Mouse (Mus musculus): ENCODE measurements around the gene Ap1s1. TPM values are rescaled to one million over a fixed set of nuclear protein-coding genes. Genes with fewer than 3 reads are reported as not detected.

The Ap1s1 gene
- polyA plus RNA-seq, 1 experiment from 2014 or later = 193 TPM

DNA sequence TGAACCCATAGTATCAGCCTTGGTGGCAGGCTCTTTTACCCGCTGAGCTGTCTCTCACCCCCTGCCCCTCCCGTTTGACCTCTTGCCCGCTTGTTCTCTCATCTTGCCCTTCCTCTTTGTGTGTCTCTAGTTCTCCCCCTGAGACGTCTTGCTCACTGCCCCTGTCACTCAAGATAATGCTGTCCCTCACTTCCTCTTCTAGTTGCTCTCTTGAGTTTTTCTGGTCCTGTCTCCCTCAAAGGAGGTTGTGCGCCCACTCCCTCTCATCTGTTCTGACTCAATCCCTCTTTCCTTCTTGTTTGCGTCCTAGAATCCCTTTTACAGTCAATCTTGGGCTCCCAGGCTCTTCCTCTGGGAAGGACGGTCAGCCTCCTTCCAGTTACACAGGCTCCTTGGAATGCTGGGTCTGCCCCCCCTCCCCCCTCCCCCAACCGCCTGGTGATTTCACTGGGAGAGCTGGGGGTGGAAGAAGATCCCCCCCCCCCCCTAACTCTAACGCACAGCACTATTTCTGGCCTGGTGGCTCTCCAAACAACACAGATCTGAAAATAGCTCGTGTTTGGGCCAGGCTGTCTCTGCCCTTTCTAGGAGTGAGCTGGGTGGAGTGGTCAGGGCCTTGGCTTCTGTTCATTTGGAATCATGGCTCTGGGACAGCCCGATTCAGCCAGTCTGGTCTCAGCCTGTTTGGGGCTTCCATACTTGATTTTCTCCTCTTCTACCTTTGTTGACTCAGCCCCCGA, 30.4 kb upstream of the Ap1s1 start:
- no peak overlapping the region for H3K4me2 ChIP-seq (replicated peaks)
- H3K36me3 ChIP-seq = no peaks in the 10 kb centered on the region
- H3K9me3 ChIP-seq = no peaks in the 10 kb centered on the region
- H3K4me1 ChIP-seq = 0 out of 2 replicates have a peak, but pooled peaks cover 6% of the 10 kb centered on the region
- no peak overlapping the region for H3K4me3 ChIP-seq
- H3K27ac ChIP-seq = no peak overlapping the region
- H3K9ac ChIP-seq = no peak overlapping the region
- no peaks in the 10 kb centered on the region for H3K27me3 ChIP-seq (replicated peaks)
- WGBS = 54% methylated on average over 12 of the region's 12 CpGs
- no peak for ATAC-seq (ENCODE audit: low FRiP score, low read depth)

DNA sequence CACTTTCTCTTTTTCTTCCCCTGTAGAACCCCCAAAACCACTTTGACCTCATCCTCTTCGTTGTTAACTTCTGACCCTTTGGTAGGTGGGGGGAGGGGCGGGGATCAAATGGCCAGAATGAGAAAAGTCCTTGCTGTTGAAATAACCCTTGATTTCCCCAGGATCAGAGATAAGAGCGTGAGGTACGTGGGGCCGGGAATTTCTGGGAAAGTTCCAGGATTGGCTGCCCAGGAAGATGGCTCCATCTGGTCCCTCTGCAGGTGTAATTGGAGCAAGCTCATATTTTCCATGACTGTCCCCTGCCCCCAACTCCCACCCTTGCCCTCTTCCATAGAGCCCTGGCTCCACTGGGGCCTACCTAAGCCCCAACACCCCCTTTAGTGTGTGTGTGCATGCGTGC, 29.8 kb upstream of the Ap1s1 start:
- Histone ChIP-seq H3K9me3 (no peaks in the 10 kb centered on the region), H3K27ac (no peak overlapping the region), H3K4me3 (no peak overlapping the region), H3K4me2 (replicated peaks) (no peak overlapping the region), H3K36me3 (no peaks in the 10 kb centered on the region), H3K27me3 (replicated peaks) (no peaks in the 10 kb centered on the region), H3K4me1 (0 out of 2 replicates have a peak, but pooled peaks cover 6% of the 10 kb centered on the region), H3K9ac (no peak overlapping the region)
- no peak for ATAC-seq (ENCODE audit: low FRiP score, low read depth)
- 77% methylated on average over 6 of the region's 6 CpGs for WGBS

DNA sequence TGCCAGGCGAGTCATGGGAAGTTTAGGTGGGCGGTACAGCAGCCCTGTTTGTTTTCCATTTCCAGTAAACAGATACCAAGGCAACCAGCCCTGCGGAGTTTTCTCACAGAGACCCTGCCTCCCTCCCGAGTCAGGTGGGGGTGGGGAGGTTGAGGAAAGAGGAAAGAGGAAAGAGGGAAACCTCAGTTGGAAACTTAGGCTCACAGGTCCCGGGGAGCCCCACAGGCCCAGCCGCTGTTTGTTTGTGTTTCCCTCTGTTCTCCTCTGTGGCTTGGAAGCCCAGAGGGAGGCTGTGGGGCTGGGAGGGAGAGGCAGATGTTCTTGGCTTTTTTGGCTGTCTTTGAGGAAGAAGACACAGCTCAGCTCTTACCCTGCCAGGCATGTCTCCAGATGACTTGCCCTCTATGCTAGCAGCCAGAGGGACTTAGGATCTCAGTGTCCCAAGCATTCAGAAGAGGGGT, 28.3 kb upstream of the Ap1s1 start:
- H3K4me3 ChIP-seq = no peak overlapping the region
- whole genome bisulfite sequencing = 47% methylated on average over 6 of the region's 6 CpGs
- H3K27ac ChIP-seq = no peak overlapping the region
- ATAC-seq (ENCODE audit: low FRiP score, low read depth) = no peak
- H3K9me3 ChIP-seq = no peaks in the 10 kb centered on the region
- no peak overlapping the region for H3K4me2 ChIP-seq (replicated peaks)
- H3K36me3 ChIP-seq = no peaks in the 10 kb centered on the region
- H3K9ac ChIP-seq = no peak overlapping the region
- 0 out of 2 replicates have a peak, but pooled peaks cover 6% of the 10 kb centered on the region for H3K4me1 ChIP-seq
- no peaks in the 10 kb centered on the region for H3K27me3 ChIP-seq (replicated peaks)

DNA sequence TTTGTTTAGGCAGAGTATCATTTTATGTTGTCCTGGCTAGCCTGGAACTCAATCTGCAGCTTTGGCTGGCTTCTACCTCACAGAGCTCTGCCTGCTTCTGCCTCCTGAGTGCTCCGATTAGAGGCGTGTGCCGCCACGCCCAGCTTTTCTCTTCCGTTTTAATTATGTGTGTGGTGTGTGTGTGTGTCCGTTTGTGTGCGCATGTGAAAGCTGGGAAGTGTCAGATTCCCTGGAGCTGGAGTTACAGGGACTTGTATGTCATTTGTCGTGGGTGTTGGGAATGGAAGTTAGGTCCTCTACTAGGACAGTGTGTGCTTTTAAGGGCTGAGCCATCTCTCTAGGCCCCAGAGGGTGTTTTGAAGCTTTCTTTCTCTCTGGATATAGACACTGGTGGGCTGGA, 27.2 kb upstream of the Ap1s1 start:
- Histone ChIP-seq H3K4me1 (0 out of 2 replicates have a peak, but pooled peaks cover 6% of the 10 kb centered on the region), H3K27me3 (replicated peaks) (no peaks in the 10 kb centered on the region), H3K27ac (no peak overlapping the region), H3K9ac (no peak overlapping the region), H3K9me3 (no peaks in the 10 kb centered on the region), H3K36me3 (no peaks in the 10 kb centered on the region), H3K4me2 (replicated peaks) (no peak overlapping the region), H3K4me3 (no peak overlapping the region)
- no peak for ATAC-seq (ENCODE audit: low FRiP score, low read depth)
- 94% methylated on average over 8 of the region's 8 CpGs for WGBS

DNA sequence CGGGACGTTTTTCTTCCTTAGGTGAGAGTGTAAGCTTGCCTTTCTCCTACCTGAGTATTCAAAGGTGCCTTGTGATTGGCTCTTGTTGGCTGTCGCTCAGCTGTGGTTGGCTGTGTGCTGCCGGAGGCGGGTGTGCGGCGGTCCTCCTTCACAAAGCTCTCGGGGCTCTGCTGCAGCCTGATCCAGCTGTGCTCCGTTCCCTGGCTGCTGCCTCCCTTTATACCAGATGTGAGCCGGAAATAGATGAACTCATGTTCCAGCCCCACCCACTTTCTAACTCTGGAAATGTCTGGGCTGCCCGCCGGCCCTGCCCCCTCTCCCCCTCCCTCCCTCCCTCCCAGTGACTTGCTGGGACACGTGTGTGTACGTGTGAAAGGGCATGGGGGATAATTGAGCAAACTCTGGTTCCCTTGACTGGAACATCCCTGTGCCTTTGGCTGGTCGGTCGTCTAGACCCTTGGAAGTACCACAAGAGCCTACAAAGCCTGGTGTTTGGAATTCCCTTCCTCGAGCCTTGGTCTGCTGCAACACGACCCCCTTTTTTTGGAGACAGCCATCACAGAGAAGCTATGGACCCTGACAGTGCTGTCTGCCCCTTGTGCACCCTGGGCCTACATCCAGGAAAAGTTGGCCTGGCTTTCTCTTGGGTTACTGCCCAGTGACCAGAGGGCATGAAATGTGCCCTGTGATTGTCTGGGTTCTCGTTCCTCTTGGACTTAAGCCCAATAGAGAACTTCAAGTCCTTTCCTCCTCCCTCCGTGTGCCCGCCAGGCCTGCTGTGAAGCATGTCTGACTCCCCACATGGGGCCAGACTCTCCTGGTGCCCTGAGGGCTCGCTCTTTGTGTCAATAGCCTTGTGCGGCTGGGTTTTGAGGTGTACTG, 26.4 kb upstream of the Ap1s1 start, which contains the start of gene Serpine1:
Gene Serpine1, minus strand, starts transcription at position 190 of the 882 bp plus-strand sequence.
- Histone ChIP-seq H3K4me3 (peak within 1 kb of the TSS; percentile 18; the same call in 1 of the 2 replicates), H3K4me1 (0 out of 2 replicates have a peak, but pooled peaks cover 6% of the 10 kb centered on the region), H3K9ac (peak within 1 kb of the TSS; percentile 33; the same call in 1 of the 2 replicates), H3K27ac (no peak within 1 kb of the TSS), H3K4me2 (replicated peaks) (peak within 1 kb of the TSS; percentile 51), H3K9me3 (no peaks in the 10 kb centered on the region), H3K27me3 (replicated peaks) (no peaks in the 10 kb centered on the region), H3K36me3 (no peaks in the 10 kb centered on the region)
- 23% methylated on average over 23 of the region's 23 CpGs for WGBS
- 0 out of 2 replicates have a peak, but pooled peaks have one; percentile 48 for ATAC-seq (ENCODE audit: low FRiP score, low read depth)

DNA sequence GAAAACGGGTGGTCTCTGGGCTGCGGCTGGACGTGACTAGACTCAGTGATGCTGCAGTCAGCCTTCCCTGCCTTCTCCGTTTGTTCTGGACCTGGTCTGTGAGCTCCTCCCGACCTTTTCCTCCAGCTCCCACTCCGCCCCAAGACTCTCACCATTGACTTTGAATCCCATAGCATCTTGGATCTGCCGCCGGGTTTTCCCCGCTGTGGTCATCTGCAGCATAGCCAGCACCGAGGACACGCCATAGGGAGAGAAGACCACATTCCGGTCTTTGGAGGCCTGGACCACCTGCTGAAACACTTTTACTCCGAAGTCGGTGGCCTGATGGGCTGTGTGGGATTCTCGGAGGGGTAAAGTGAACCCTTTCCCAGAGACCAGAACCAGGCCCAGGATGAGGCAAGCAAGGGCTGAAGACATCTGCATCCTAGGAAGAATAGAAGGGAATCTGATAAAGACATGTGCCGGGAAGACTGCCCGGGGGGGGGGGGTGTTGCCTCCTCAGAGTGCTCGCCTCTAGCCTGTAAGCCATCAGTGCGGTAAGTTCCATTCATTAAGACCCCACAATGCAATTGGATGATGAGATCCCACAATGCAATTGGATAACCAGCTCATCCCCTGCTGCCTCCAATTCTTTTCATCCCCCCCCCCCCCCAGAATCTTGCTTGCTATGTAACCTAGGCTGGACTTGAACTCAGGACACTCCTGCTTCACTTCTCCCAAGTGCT, 25.1 kb upstream of the Ap1s1 start:
- H3K9me3 ChIP-seq = no peaks in the 10 kb centered on the region
- no peak overlapping the region for H3K4me2 ChIP-seq (replicated peaks)
- WGBS = 88% methylated on average over 19 of the region's 19 CpGs
- H3K27ac ChIP-seq = no peak overlapping the region
- H3K4me3 ChIP-seq = no peak overlapping the region
- no peaks in the 10 kb centered on the region for H3K36me3 ChIP-seq
- no peaks in the 10 kb centered on the region for H3K27me3 ChIP-seq (replicated peaks)
- no peak for ATAC-seq (ENCODE audit: low FRiP score, low read depth)
- 0 out of 2 replicates have a peak, but pooled peaks cover 6% of the 10 kb centered on the region for H3K4me1 ChIP-seq
- H3K9ac ChIP-seq = no peak overlapping the region

DNA sequence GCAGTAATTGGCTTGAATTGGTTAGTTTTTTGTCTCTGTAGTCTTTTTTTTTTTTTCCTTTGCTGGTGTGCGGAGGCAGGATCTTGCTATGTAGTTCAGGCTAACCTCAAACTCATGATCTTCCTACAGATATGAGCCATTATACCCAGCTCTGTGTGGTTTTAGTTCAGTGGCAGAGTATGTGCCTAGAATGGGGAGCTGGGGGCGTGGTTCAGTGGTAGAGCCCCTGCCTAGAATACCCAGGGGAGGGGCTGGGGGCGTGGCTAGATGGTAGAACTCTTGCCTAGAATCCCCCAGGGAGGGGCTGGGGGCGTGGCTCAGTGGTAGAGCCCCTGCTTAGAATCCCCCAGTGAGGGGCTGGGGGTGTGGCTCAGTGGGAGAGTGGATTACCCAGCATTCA, 22.8 kb upstream of the Ap1s1 start:
- Histone ChIP-seq H3K36me3 (no peaks in the 10 kb centered on the region), H3K9ac (no peak overlapping the region), H3K4me1 (0 out of 2 replicates have a peak, but pooled peaks cover 6% of the 10 kb centered on the region), H3K9me3 (no peaks in the 10 kb centered on the region), H3K27me3 (replicated peaks) (no peaks in the 10 kb centered on the region), H3K27ac (no peak overlapping the region), H3K4me3 (no peak overlapping the region), H3K4me2 (replicated peaks) (no peak overlapping the region)
- WGBS = 71% methylated on average over 4 of the region's 4 CpGs
- no peak for ATAC-seq (ENCODE audit: low FRiP score, low read depth)

DNA sequence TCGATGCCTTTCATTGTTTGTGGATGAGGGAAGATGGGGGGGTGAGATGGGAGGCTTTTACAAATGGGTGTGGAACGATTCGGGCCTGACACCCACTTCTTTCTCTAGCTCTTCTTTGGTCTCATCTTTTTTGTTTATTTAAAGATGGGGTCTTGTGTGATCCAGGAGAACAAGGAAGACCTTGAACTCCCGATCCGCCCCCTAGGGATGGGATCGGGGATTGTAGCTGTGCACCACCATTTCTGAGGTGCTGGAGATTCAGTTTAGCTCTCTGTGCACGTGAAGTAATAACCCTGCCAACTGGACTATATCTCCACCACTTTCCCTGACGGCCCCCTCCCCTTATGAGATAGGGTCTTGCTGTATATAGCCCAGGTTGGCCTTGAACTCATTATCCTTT, 20.0 kb upstream of the Ap1s1 start:
- Histone ChIP-seq H3K4me1 (no peaks in the 10 kb centered on the region), H3K27me3 (replicated peaks) (no peaks in the 10 kb centered on the region), H3K9me3 (no peaks in the 10 kb centered on the region), H3K36me3 (no peaks in the 10 kb centered on the region), H3K4me3 (no peak overlapping the region), H3K9ac (no peak overlapping the region), H3K27ac (no peak overlapping the region), H3K4me2 (replicated peaks) (no peak overlapping the region)
- WGBS = 82% methylated on average over 8 of the region's 8 CpGs
- no peak for ATAC-seq (ENCODE audit: low FRiP score, low read depth)

DNA sequence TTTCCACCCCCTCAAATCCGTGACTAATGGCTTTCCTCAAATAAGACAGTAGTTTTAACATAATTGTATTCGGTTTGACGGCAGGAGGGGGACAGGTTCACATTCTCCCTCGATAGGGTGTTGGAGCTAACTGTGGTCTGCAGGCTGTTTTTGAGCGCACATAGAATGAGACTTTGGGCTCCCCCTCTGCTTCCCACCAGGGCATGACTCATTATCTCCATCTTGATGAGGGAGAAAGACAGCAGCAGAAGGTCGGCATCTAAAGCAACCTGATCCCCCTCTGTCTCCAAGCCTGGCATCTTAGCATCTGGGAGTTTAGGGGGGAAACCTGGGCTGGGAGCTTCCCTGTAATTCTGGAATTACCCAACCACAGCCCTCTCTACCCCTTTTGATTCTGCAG, 19.5 kb upstream of the Ap1s1 start:
- WGBS = 70% methylated on average over 6 of the region's 6 CpGs
- Histone ChIP-seq H3K27me3 (replicated peaks) (no peaks in the 10 kb centered on the region), H3K9ac (no peak overlapping the region), H3K9me3 (no peaks in the 10 kb centered on the region), H3K36me3 (no peaks in the 10 kb centered on the region), H3K4me1 (no peaks in the 10 kb centered on the region), H3K4me2 (replicated peaks) (no peak overlapping the region), H3K27ac (no peak overlapping the region), H3K4me3 (no peak overlapping the region)
- ATAC-seq (ENCODE audit: low FRiP score, low read depth) = no peak

DNA sequence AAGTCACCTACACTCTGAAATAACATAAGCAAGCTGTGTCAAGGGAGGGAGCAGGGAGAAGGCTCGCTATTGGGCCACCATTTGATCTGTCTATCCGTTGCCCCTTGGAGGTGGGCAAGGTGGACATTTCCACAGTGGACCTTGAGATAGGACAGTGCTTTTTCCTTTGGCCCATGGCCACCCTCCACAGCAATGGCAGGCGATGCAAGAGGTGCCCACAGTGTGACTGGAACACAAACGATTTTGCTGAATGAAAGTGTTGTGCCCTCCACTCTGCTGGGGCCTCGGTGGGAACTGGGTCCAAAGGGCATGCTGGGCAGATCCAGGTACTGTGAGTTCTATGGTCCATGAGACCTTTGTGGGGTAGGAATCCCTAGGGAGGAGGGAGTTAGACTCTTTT, 16.7 kb upstream of the Ap1s1 start:
- H3K4me2 ChIP-seq (replicated peaks) = no peak overlapping the region
- no peaks in the 10 kb centered on the region for H3K9me3 ChIP-seq
- no peaks in the 10 kb centered on the region for H3K4me1 ChIP-seq
- WGBS = 91% methylated on average over 5 of the region's 5 CpGs
- no peak overlapping the region for H3K4me3 ChIP-seq
- H3K36me3 ChIP-seq = no peaks in the 10 kb centered on the region
- no peak overlapping the region for H3K9ac ChIP-seq
- no peak for ATAC-seq (ENCODE audit: low FRiP score, low read depth)
- H3K27me3 ChIP-seq (replicated peaks) = no peaks in the 10 kb centered on the region
- H3K27ac ChIP-seq = no peak overlapping the region

DNA sequence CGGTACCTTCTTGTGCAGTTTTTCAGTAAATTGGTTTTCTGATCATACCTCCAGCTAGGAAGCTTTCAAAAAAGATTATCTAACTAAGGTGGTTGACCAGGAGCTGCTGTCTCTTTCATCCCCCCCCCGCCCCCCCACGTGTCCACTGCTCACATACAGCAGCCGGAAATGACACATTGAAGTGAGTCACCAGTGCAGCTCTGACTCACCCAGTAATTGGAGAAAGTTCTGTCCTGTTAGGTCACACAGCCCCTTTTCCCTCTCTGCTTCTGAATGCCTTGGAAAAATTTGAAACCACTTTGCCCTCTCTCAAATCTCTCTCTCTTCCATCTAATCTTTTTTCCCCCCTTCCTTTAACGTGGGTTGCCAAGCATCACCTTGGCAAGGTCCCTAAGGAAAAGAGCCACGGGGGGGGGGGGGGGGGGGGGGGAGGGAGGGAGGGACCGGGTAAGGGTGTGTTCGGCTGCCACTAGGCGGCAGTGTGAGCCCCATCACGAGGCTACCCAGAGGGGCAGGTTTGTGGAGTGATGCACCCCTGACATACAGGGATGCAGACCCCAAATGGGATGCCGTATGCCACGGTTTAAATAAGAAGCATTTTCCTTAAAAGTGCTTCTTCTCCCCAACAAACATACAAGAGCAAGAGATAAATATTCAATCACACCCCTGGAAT, 16.0 kb upstream of the Ap1s1 start:
- Histone ChIP-seq H3K4me1 (no peaks in the 10 kb centered on the region), H3K27me3 (replicated peaks) (no peaks in the 10 kb centered on the region), H3K36me3 (no peaks in the 10 kb centered on the region), H3K9me3 (no peaks in the 10 kb centered on the region), H3K27ac (no peak overlapping the region), H3K9ac (no peak overlapping the region), H3K4me3 (no peak overlapping the region), H3K4me2 (replicated peaks) (no peak overlapping the region)
- no peak for ATAC-seq (ENCODE audit: low FRiP score, low read depth)
- 28% methylated on average over 11 of the region's 12 CpGs for WGBS

Data from neural tube, embryonic 12.5 days (tissue).